Mouse (Mus musculus): ENCODE data around the gene Acads. TPM values are rescaled to one million over a fixed set of nuclear protein-coding genes. Genes with fewer than 3 reads are reported as not detected.

The Acads gene
- total RNA-seq (2023): 10 to 100 TPM; 28.8 to 33.1 TPM

GRCm38 (mm10) chr5:115118961-115119570 is at the start of gene Acads:
Gene Acads (minus strand): TSS chr5:115119346.

GRCm38 (mm10) chr5:115158040-115158983 is 39.2 kb upstream of the Acads start, which contains the start of gene Mlec:
Gene Mlec (minus strand): TSS chr5:115158179.

DNA sequence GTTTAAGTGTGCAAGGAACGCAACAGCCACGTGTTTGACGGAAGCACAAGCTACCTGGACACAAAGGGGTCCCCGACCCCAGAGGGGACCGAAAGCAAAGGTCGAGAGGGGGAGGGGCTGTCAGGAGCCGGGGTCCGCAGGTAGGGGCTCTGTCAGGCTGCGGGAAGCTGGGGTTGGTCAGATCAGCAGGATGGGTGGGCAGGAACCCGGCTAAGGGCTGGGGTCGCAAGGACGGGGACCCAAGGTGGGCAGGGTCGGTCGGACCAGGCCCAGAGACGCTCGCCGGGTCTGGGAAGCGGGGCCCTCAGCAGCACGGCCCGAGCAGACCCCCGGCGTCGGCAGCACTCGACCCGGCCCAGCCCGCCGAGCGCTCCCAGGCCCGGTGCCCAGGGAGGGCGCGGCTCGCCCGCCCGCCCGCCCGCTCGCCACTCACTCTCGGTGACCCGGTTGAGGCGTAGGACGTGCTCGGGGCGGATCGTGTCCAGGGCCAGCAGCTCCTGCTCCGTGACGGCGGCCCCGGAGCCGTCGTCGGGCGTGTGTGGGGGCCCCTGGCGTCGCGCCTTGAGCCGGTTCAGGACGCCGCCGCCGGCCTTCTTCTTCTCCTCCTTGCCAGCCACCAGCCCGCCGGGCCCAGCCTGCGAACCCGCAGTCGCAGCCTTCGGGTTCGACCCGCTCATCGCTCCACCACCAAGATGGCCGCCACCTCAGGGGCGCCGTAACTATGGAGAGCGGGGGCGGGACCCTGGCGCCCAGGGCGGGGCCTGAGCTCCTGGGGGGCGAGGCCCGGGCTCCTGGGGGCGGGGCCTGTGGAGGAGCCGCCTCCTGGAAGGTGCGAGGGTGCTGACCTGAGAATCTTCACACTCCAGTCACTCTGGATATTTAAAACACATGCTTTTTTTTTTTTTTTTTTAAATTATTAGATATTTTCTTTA is 15.4 kb upstream of the Acads start, which contains the start of gene Unc119b:
TSS of gene Unc119b (minus strand) at position 742 of the 932 bp plus-strand sequence.

GRCm38 (mm10) chr5:115098195-115098594 is 21.0 kb downstream of the Acads start, which contains the start of gene Gm10401:
Gene Gm10401 (minus strand): TSS chr5:115098295.

Other genes starting within 250 kb of the Acads start
- gene Oasl2, start 222.4 kb downstream of the Acads start, total RNA-seq (2023): 1 to 10 TPM; 4.9 to 9.6 TPM
- 1 to 10 TPM; 3.2 TPM for gene Oasl1, start 196.1 kb downstream of the Acads start, total RNA-seq (2023)
- 10 to 100 TPM; 33.9 to 35.1 TPM for gene 2210016L21Rik, start 177.2 kb downstream of the Acads start, total RNA-seq (2023)
- not detected for gene Hnf1a, start 148.3 kb downstream of the Acads start, total RNA-seq (2023)
- gene Sppl3, start 108.2 kb downstream of the Acads start, total RNA-seq (2023): 10 to 100 TPM; 65.3 to 67.6 TPM
- gene Gm10401, start 21.1 kb downstream of the Acads start, total RNA-seq (2023): not detected
- 10 to 100 TPM; 29.4 to 36.9 TPM for gene Unc119b, start 15.6 kb upstream of the Acads start, total RNA-seq (2023)
- 10 to 100 TPM; 80.2 to 90.7 TPM for gene Mlec, start 38.8 kb upstream of the Acads start, total RNA-seq (2023)
- gene Cabp1, start 75.0 kb upstream of the Acads start, total RNA-seq (2023): 1 to 10 TPM in 1 of 2 experiments, not detected in 1; 1.0 TPM
- 10 to 100 TPM; 75.4 to 98.4 TPM for gene Pop5, start 116.5 kb upstream of the Acads start, total RNA-seq (2023)
- 100 to 1,000 TPM; 151 to 153 TPM for gene Rnf10, start 153.6 kb upstream of the Acads start, total RNA-seq (2023)
- gene Coq5, start 160.3 kb upstream of the Acads start, total RNA-seq (2023): 10 to 100 TPM; 23.3 to 27.3 TPM
- gene Dynll1, start 181.7 kb upstream of the Acads start, total RNA-seq (2023): 100 to 1,000 TPM; 250 to 284 TPM
- gene Srsf9, start 207.8 kb upstream of the Acads start, total RNA-seq (2023): 10 to 100 TPM; 39.9 to 45.1 TPM
- gene Gatc, start 221.8 kb upstream of the Acads start, total RNA-seq (2023): 1 to 10 TPM; 4.7 to 8.2 TPM
- gene Triap1, start 221.9 kb upstream of the Acads start, total RNA-seq (2023): 10 to 100 TPM; 18.7 to 20.7 TPM
- gene Cox6a1, start 229.6 kb upstream of the Acads start, total RNA-seq (2023): 100 to 1,000 TPM; 225 to 226 TPM

All from T-cell, adult 66 days (primary cell).